Mouse (Mus musculus) megakaryocyte, embryonic 14.5 days (primary cell): Measurements from ENCODE around the gene Gm9049. TPM values are rescaled to one million over a fixed set of nuclear protein-coding genes. Genes with fewer than 3 reads are reported as not detected.
"Not testable (repeated sequence)": the region's sequence is repeated elsewhere in the genome, so short reads cannot be mapped to it uniquely, and the experiment has no call there.

Experiments
- H3K27me3 ChIP-seq: replicated peaks from 2 replicates; pipeline ENCODE3; 2012; ENCODE audit warnings: inconsistent platforms
- H3K36me3 ChIP-seq: replicated peaks from 2 replicates; pipeline ENCODE3; 2012; ENCODE audit warnings: low read length, inconsistent platforms, mixed read lengths
- H3K4me1 ChIP-seq: 2 replicates; pipeline ENCODE4 v1.6.1; 2012; ENCODE audit warnings: inconsistent platforms
- H3K4me3 ChIP-seq: replicated peaks from 2 replicates; pipeline ENCODE3; 2012; ENCODE audit warnings: moderate library complexity, mild to moderate bottlenecking, inconsistent platforms
- H3K9me3 ChIP-seq: 2 replicates; pipeline ENCODE4 v1.6.1; 2012; ENCODE audit warnings: inconsistent platforms
- FLI1 ChIP-seq: IDR thresholded peaks from 2 replicates; pipeline ENCODE4 v1.6.1; 2012; ENCODE audit warnings: low read length, inconsistent platforms, mixed read lengths
- GATA1 ChIP-seq: IDR thresholded peaks from 3 replicates; pipeline ENCODE4 v1.6.1; 2012; ENCODE audit warnings: mixed read lengths, low read length, inconsistent platforms, borderline replicate concordance
- polyA plus RNA-seq: library from polyadenylated mRNA; stranded (reverse); fragments of >175 nt; gene quantifications from 2 replicates; pipeline ENCODE4 v1.2.3, GENCODE M21; 2012; ENCODE audit warnings: low replicate concordance; ENCODE audit not compliant: insufficient read depth

Gene Gm9049
- not detected in 2 replicates for polyA plus RNA-seq

GRCm38 (mm10) chr10:118354005-118354404 is at the start of gene Gm9049:
TSS of gene Gm9049 (minus strand) at chr10:118354105.
- not testable (repeated sequence) for H3K9me3 ChIP-seq, H3K36me3 ChIP-seq, H3K27me3 ChIP-seq, H3K4me1 ChIP-seq, H3K4me3 ChIP-seq

GRCm38 (mm10) chr10:118399917-118400316 is 46.0 kb upstream of the Gm9049 start:
- no peaks in the 10 kb centered on the region for H3K9me3 ChIP-seq
- no peaks in the 10 kb centered on the region for H3K36me3 ChIP-seq
- H3K4me1 ChIP-seq = no peaks in the 10 kb centered on the region
- no peak overlapping the region for H3K4me3 ChIP-seq
- TF ChIP-seq FLI1 (no peak), GATA1 (no peak)
- H3K27me3 ChIP-seq = peaks cover 2% of the 10 kb centered on the region

GRCm38 (mm10) chr10:118370443-118370842 is 16.5 kb upstream of the Gm9049 start:
- Histone ChIP-seq H3K9me3 (peaks cover 9% of the 10 kb centered on the region), H3K36me3 (no peaks in the 10 kb centered on the region), H3K4me1 (peaks cover 15% of the 10 kb centered on the region; the same call in 1 of the 2 replicates), H3K4me3 (peak overlapping the region; percentile 66), H3K27me3 (peaks cover 2% of the 10 kb centered on the region)
- no peak for TF ChIP-seq GATA1
- TF ChIP-seq FLI1 = no peak

GRCm38 (mm10) chr10:118369518-118369917 is 15.6 kb upstream of the Gm9049 start:
- Histone ChIP-seq H3K9me3 (peaks cover 9% of the 10 kb centered on the region), H3K27me3 (peaks cover 2% of the 10 kb centered on the region), H3K4me3 (no peak overlapping the region), H3K36me3 (no peaks in the 10 kb centered on the region), H3K4me1 (peaks cover 15% of the 10 kb centered on the region; the same call in 1 of the 2 replicates)
- TF ChIP-seq FLI1 = no peak
- no peak for TF ChIP-seq GATA1

- H3K36me3 ChIP-seq, H3K9me3 ChIP-seq, H3K4me3 ChIP-seq, H3K4me1 ChIP-seq, H3K27me3 ChIP-seq: not testable (repeated sequence)
Measured at GRCm38 (mm10) chr10:118348579-118348978, 5.3 kb downstream of the Gm9049 start, which contains the start of gene Gm9048. TSS of gene Gm9048 (minus strand) at chr10:118348679.

GRCm38 (mm10) chr10:118343155-118343554 is 10.8 kb downstream of the Gm9049 start, which contains the start of gene Gm9046:
TSS of gene Gm9046 (minus strand) at chr10:118343255.
- H3K36me3 ChIP-seq, H3K4me3 ChIP-seq, H3K9me3 ChIP-seq, H3K4me1 ChIP-seq, H3K27me3 ChIP-seq: not testable (repeated sequence)

GRCm38 (mm10) chr10:118337731-118338130 is 16.2 kb downstream of the Gm9049 start, which contains the start of gene Gm9045:
TSS of gene Gm9045 (minus strand) at chr10:118337831.
- H3K9me3 ChIP-seq, H3K4me1 ChIP-seq, H3K4me3 ChIP-seq, H3K36me3 ChIP-seq, H3K27me3 ChIP-seq: not testable (repeated sequence)

GRCm38 (mm10) chr10:118332308-118332707 is 21.6 kb downstream of the Gm9049 start, which contains the start of gene Gm9044:
TSS of gene Gm9044 (minus strand) at chr10:118332408.
- not testable (repeated sequence) for H3K9me3 ChIP-seq, H3K36me3 ChIP-seq, H3K27me3 ChIP-seq, H3K4me1 ChIP-seq, H3K4me3 ChIP-seq

GRCm38 (mm10) chr10:118326869-118327268 is 27.0 kb downstream of the Gm9049 start, which contains the start of gene Gm9040:
TSS of gene Gm9040 (minus strand) at chr10:118326969.
- not testable (repeated sequence) for H3K4me3 ChIP-seq, H3K9me3 ChIP-seq, H3K27me3 ChIP-seq, H3K4me1 ChIP-seq, H3K36me3 ChIP-seq

- TF ChIP-seq GATA1 = no peak
- no peak for TF ChIP-seq FLI1
- H3K4me3 ChIP-seq = no peak overlapping the region
- no peaks in the 10 kb centered on the region for H3K4me1 ChIP-seq
- H3K9me3 ChIP-seq = no peaks in the 10 kb centered on the region
- no peaks in the 10 kb centered on the region for H3K27me3 ChIP-seq
- H3K36me3 ChIP-seq = no peaks in the 10 kb centered on the region
Measured at GRCm38 (mm10) chr10:118319024-118319423, 34.9 kb downstream of the Gm9049 start.

GRCm38 (mm10) chr10:118302133-118302532 is 51.8 kb downstream of the Gm9049 start:
- H3K36me3 ChIP-seq, H3K9me3 ChIP-seq, H3K4me1 ChIP-seq, H3K27me3 ChIP-seq, H3K4me3 ChIP-seq: not testable (repeated sequence)

Other genes starting within 250 kb of the Gm9049 start
- 11.5 and 54.4 TPM in 2 replicates for gene Mdm1, start 212.3 kb downstream of the Gm9049 start, polyA plus RNA-seq
- gene Il22, start 149.2 kb downstream of the Gm9049 start, polyA plus RNA-seq = not detected in 2 replicates
- gene Gm32717, start 113.3 kb downstream of the Gm9049 start, polyA plus RNA-seq = 0.16 TPM in 1 of 2 replicates, not detected in the other
- gene Gm32802, start 95.4 kb downstream of the Gm9049 start, polyA plus RNA-seq = 0.16 TPM in 1 of 2 replicates, not detected in the other
- not detected in 2 replicates for gene Iltifb, start 59.1 kb downstream of the Gm9049 start, polyA plus RNA-seq
- not detected in 2 replicates for gene Gm9040, start 27.1 kb downstream of the Gm9049 start, polyA plus RNA-seq
- not detected in 2 replicates for gene Gm9044, start 21.7 kb downstream of the Gm9049 start, polyA plus RNA-seq
- not detected in 2 replicates for gene Gm9045, start 16.3 kb downstream of the Gm9049 start, polyA plus RNA-seq
- not detected in 2 replicates for gene Gm9046, start 10.8 kb downstream of the Gm9049 start, polyA plus RNA-seq
- gene Gm9048, start 5.4 kb downstream of the Gm9049 start, polyA plus RNA-seq = not detected in 2 replicates
- not detected in 2 replicates for gene Ifng, start 86.9 kb upstream of the Gm9049 start, polyA plus RNA-seq